ENCODE assay signal across 7 mouse cellular contexts in the genomic region with DNA sequence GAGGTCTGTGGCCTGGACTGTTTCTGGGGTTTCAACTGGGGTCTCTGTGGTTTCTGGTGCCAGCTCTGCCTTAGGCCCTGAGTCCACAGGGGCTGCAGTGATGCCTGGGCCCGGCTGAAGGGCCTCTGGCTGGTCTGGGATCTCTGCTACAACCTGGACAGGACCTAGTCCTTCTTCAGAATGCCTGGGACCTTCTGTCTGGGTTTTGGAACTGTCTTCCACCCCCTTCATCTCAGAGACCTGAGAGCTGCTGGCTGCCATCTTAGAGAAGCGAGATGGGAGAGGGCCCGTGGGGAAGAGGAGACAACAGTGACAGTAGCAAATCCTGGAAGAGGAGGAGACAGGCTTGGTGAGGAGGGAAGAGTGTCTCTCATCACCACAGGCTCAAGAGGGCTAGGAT. TPM values are rescaled to one million over a fixed set of nuclear protein-coding genes. Genes with fewer than 3 reads are reported as not detected.
DNase-seq lines count a peak whose midpoint lies in the region; ATAC-seq and TF ChIP-seq lines count a peak whose summit lies in the region.

No protein-coding gene starts in this region.

- peaks cover 27% of the 10 kb centered on the region for H3K36me3 ChIP-seq in lung, embryonic 16.5 days (ENCODE audit: control insufficient read depth, insufficient read depth, low read length)
- peaks cover 41% of the 10 kb centered on the region for H3K36me3 ChIP-seq in forebrain, embryonic 12.5 days (replicated peaks)
- peaks cover 26% of the 10 kb centered on the region for H3K36me3 ChIP-seq in limb, embryonic 11.5 days (ENCODE audit: control insufficient read depth, insufficient read depth, low read length)
- peaks cover 3% of the 10 kb centered on the region; the same call in 1 of the 2 replicates for H3K36me3 ChIP-seq in stomach, postnatal 0 days (ENCODE audit: control insufficient read depth, insufficient read depth, low read length)

- no peaks in the 10 kb centered on the region for H3K27me3 ChIP-seq in lung, embryonic 16.5 days (ENCODE audit: control insufficient read depth, insufficient read depth, low read depth, low read length)
- no peaks in the 10 kb centered on the region for H3K27me3 ChIP-seq in forebrain, embryonic 12.5 days
- H3K27me3 ChIP-seq in limb, embryonic 11.5 days (ENCODE audit: control insufficient read depth, insufficient read depth, low read length), result no peaks in the 10 kb centered on the region
- H3K27me3 ChIP-seq in stomach, postnatal 0 days (ENCODE audit: control insufficient read depth, insufficient read depth, low read length), result no peaks in the 10 kb centered on the region

- ATAC-seq in lung, embryonic 16.5 days (ENCODE audit: low read depth), result no peak
- ATAC-seq in forebrain, embryonic 12.5 days (ENCODE audit: low FRiP score), result no peak
- ATAC-seq in limb, embryonic 11.5 days (ENCODE audit: insufficient number of reproducible peaks, low FRiP score, low TSS enrichment, low read depth), result no peak
- no peak for ATAC-seq in stomach, postnatal 0 days (ENCODE audit: low FRiP score, low TSS enrichment)

- H3K9me3 ChIP-seq in lung, embryonic 16.5 days (ENCODE audit: control insufficient read depth, low read length), result no peaks in the 10 kb centered on the region
- no peaks in the 10 kb centered on the region for H3K9me3 ChIP-seq in forebrain, embryonic 12.5 days
- H3K9me3 ChIP-seq in limb, embryonic 11.5 days (ENCODE audit: control insufficient read depth, low read length), result no peaks in the 10 kb centered on the region
- H3K9me3 ChIP-seq in stomach, postnatal 0 days (ENCODE audit: control insufficient read depth, low read length), result no peaks in the 10 kb centered on the region

- TF ChIP-seq CTCF in stomach, postnatal 0 days (IDR thresholded peaks at IDR 0.05; ENCODE audit: low read depth), result no peak

- H3K27ac ChIP-seq in lung, embryonic 16.5 days (ENCODE audit: low read length), result peak overlapping the region; percentile 34; the same call in 1 of the 2 replicates
- peak overlapping the region; percentile 100 for H3K27ac ChIP-seq in forebrain, embryonic 12.5 days
- peak overlapping the region; percentile 25; the same call in 1 of the 2 replicates for H3K27ac ChIP-seq in limb, embryonic 11.5 days (replicated peaks; ENCODE audit: low read depth, low read length)
- H3K27ac ChIP-seq in stomach, postnatal 0 days (replicated peaks), result peak overlapping the region; percentile 69

- peak overlapping the region; percentile 85 for H3K4me2 ChIP-seq in lung, embryonic 16.5 days (ENCODE audit: low read depth, low read length)
- H3K4me2 ChIP-seq in forebrain, embryonic 12.5 days, result peak overlapping the region; percentile 90
- peak overlapping the region; percentile 88 for H3K4me2 ChIP-seq in limb, embryonic 11.5 days (ENCODE audit: low read depth, severe bottlenecking)
- H3K4me2 ChIP-seq in stomach, postnatal 0 days (replicated peaks; ENCODE audit: low read depth), result peak overlapping the region; percentile 61

- H3K4me1 ChIP-seq in lung, embryonic 16.5 days (replicated peaks; ENCODE audit: control insufficient read depth, insufficient read depth, low read length), result peaks cover 73% of the 10 kb centered on the region
- H3K4me1 ChIP-seq in forebrain, embryonic 12.5 days, result peaks cover 87% of the 10 kb centered on the region
- peaks cover 56% of the 10 kb centered on the region for H3K4me1 ChIP-seq in limb, embryonic 11.5 days (ENCODE audit: control insufficient read depth, insufficient read depth, low read length)
- H3K4me1 ChIP-seq in stomach, postnatal 0 days (replicated peaks; ENCODE audit: control insufficient read depth, insufficient read depth), result peaks cover 10% of the 10 kb centered on the region

- no peak for TF ChIP-seq EP300 in stomach, postnatal 0 days (optimal IDR thresholded peaks at IDR 0.05)

- no peak for DNase-seq in lung, postnatal 14 days
- DNase-seq in limb, embryonic 11.5 days (ENCODE audit: low spot score), result no peak
- no peak for DNase-seq in stomach, postnatal 0 days (ENCODE audit: low spot score)
- no peak for DNase-seq in urinary bladder, postnatal 4 days (ENCODE audit: low spot score in 2 of 2)
- DNase-seq in adrenal gland, adult (ENCODE audit: inconsistent age in 2 of 2, low spot score in 1 of 2), result no peak

- 55% methylated on average over 3 of the region's 3 CpGs for WGBS in lung, embryonic 16.5 days
- 59% methylated on average over 3 of the region's 3 CpGs for WGBS in forebrain, embryonic 12.5 days
- 59% methylated on average over 3 of the region's 3 CpGs for whole genome bisulfite sequencing in limb, embryonic 11.5 days
- WGBS in stomach, postnatal 0 days, result 55% methylated on average over 3 of the region's 3 CpGs

- peak overlapping the region; percentile 70 for H3K9ac ChIP-seq in lung, embryonic 16.5 days (ENCODE audit: low read length)
- H3K9ac ChIP-seq in forebrain, embryonic 12.5 days, result peak overlapping the region; percentile 72
- peak overlapping the region; percentile 34; the same call in 1 of the 2 replicates for H3K9ac ChIP-seq in limb, embryonic 11.5 days (ENCODE audit: low read length)
- peak overlapping the region; percentile 61 for H3K9ac ChIP-seq in stomach, postnatal 0 days (ENCODE audit: low read length)

- peak overlapping the region; percentile 56 for H3K4me3 ChIP-seq in lung, embryonic 16.5 days (ENCODE audit: low read length)
- peak overlapping the region; percentile 48 for H3K4me3 ChIP-seq in forebrain, embryonic 12.5 days (replicated peaks)
- H3K4me3 ChIP-seq in limb, embryonic 11.5 days (ENCODE audit: low read depth, low read length), result peak overlapping the region; percentile 46; the same call in 1 of the 2 replicates
- H3K4me3 ChIP-seq in stomach, postnatal 0 days (ENCODE audit: low read depth, low read length), result peak overlapping the region; percentile 47

RNA-seq across cellular contexts. Expression of gene Gm42742, which starts 0.9 kb away (rescaled TPM):
- polyA plus RNA-seq in lung, embryonic 16.5 days (2015; fragmentation: Nextera tagmentation; extraction: Ambion mirVana), result 39.1 and 63.1 TPM in 2 replicates
- polyA plus RNA-seq in forebrain, embryonic 12.5 days (2016; fragmentation: Nextera tagmentation; extraction: Ambion mirVana), result 53.3 and 75.4 TPM in 2 replicates
- polyA plus RNA-seq in limb, embryonic 11.5 days (2014; fragmentation: Nextera tagmentation; extraction: Ambion mirVana), result 26.2 and 66.8 TPM in 2 replicates
- polyA plus RNA-seq in stomach, postnatal 0 days (2015; fragmentation: Nextera tagmentation; extraction: Ambion mirVana), result 12.0 and 27.5 TPM in 2 replicates

RNA-seq across cellular contexts. Expression of gene Prrt2, which starts 1.0 kb away (rescaled TPM):
- 4.5 TPM in 2 replicates for polyA plus RNA-seq in lung, embryonic 16.5 days (2015; fragmentation: Nextera tagmentation; extraction: Ambion mirVana)
- 5.0 and 6.5 TPM in 2 replicates for polyA plus RNA-seq in forebrain, embryonic 12.5 days (2016; fragmentation: Nextera tagmentation; extraction: Ambion mirVana)
- polyA plus RNA-seq in limb, embryonic 11.5 days (2014; fragmentation: Nextera tagmentation; extraction: Ambion mirVana), result 7.7 and 9.2 TPM in 2 replicates
- polyA plus RNA-seq in stomach, postnatal 0 days (2015; fragmentation: Nextera tagmentation; extraction: Ambion mirVana), result 1.7 and 2.9 TPM in 2 replicates

RNA-seq across cellular contexts. Expression of gene Pagr1a, which starts 2.9 kb away (rescaled TPM):
- 45.9 and 67.2 TPM in 2 replicates for polyA plus RNA-seq in lung, embryonic 16.5 days (2015; fragmentation: Nextera tagmentation; extraction: Ambion mirVana)
- 51.4 and 66.8 TPM in 2 replicates for polyA plus RNA-seq in forebrain, embryonic 12.5 days (2016; fragmentation: Nextera tagmentation; extraction: Ambion mirVana)
- polyA plus RNA-seq in limb, embryonic 11.5 days (2014; fragmentation: Nextera tagmentation; extraction: Ambion mirVana), result 59.5 and 88.7 TPM in 2 replicates
- 8.7 and 25.1 TPM in 2 replicates for polyA plus RNA-seq in stomach, postnatal 0 days (2015; fragmentation: Nextera tagmentation; extraction: Ambion mirVana)

RNA-seq across cellular contexts. Expression of gene Pagr1b, which starts 3.7 kb away (rescaled TPM):
- 0.62 and 0.93 TPM in 2 replicates for polyA plus RNA-seq in lung, embryonic 16.5 days (2015; fragmentation: Nextera tagmentation; extraction: Ambion mirVana)
- polyA plus RNA-seq in forebrain, embryonic 12.5 days (2016; fragmentation: Nextera tagmentation; extraction: Ambion mirVana), result 0.38 and 0.56 TPM in 2 replicates
- not detected in 2 replicates for polyA plus RNA-seq in limb, embryonic 11.5 days (2014; fragmentation: Nextera tagmentation; extraction: Ambion mirVana)
- polyA plus RNA-seq in stomach, postnatal 0 days (2015; fragmentation: Nextera tagmentation; extraction: Ambion mirVana), result 0.42 TPM in 1 of 2 replicates, not detected in the other

RNA-seq across cellular contexts. Expression of gene Mvp, which starts 5.6 kb away (rescaled TPM):
- polyA plus RNA-seq in lung, embryonic 16.5 days (2015; fragmentation: Nextera tagmentation; extraction: Ambion mirVana), result 14.9 and 17.9 TPM in 2 replicates
- 4.2 and 4.6 TPM in 2 replicates for polyA plus RNA-seq in forebrain, embryonic 12.5 days (2016; fragmentation: Nextera tagmentation; extraction: Ambion mirVana)
- 2.3 and 3.0 TPM in 2 replicates for polyA plus RNA-seq in limb, embryonic 11.5 days (2014; fragmentation: Nextera tagmentation; extraction: Ambion mirVana)
- 49.5 and 50.0 TPM in 2 replicates for polyA plus RNA-seq in stomach, postnatal 0 days (2015; fragmentation: Nextera tagmentation; extraction: Ambion mirVana)

Comparison
In these comparisons a context has a peak if more than half of its experiments do, and no peak if none do; other contexts are left out.
1. H3K27ac ChIP-seq: peak in every context shown above with its lines; median percentile 100 in forebrain, embryonic 12.5 days; 69 in stomach, postnatal 0 days; 34 in lung, embryonic 16.5 days; 25 in limb, embryonic 11.5 days.